In the genomic region with DNA sequence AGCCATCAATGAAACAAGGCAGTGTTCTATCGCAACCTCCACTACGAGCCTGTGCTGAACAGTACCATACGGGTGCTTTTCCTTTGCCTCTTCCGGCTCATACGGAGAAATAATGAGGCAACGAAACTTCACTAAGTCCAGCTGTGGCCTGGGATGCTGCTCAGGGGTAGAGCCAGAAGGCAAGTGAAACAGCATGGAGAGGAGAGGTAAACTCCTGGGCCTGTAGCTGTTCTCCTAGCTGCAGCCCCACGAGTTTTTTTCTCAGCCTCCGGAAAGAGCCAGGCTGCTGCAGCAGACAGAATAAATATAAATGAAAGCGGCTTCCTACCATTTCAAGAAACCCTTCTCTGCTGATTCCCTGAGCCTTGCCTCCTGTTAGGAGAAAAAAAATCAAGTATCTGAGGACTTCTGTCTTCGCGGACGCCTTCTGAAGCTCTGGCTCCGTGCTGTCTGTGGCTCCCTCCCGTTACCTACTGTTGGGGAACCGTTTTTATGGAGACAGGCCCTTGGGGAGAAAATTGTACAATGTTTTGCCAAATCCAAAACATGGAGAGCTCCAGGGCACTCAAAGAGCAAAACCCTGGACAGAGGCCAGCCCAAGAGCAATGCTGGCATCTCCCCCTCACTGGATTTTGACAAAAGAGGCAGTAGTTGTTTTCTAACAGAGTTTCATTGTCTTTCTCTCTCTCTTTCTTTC, we compare ENCODE assay signal across 9 mouse cellular contexts.
DNase-seq lines count a peak whose midpoint lies in the region; ATAC-seq and TF ChIP-seq lines count a peak whose summit lies in the region.
"Had no signal": no experiment of that assay in that cellular context is flagged by ENCODE, and none has a peak within 500 bp of the region (broad histone marks: within the 10 kb centered on the region; RNA-seq: fewer than 3 reads in every experiment).

No protein-coding gene starts in this region.

- no peak for ATAC-seq in embryonic facial prominence, embryonic 11.5 days (replicated peaks; ENCODE audit: insufficient number of reproducible peaks, low FRiP score, low TSS enrichment, low read depth)
- ATAC-seq in hindbrain, embryonic 14.5 days (ENCODE audit: low FRiP score) = no peak
- no peak for ATAC-seq in granulocyte monocyte progenitor cell, adult 5-6 weeks (replicated peaks; ENCODE audit: poor library complexity, severe bottlenecking)
- no peak for ATAC-seq in megakaryocyte progenitor cell, adult 5-6 weeks (replicated peaks; ENCODE audit: poor library complexity)

- H3K9me3 ChIP-seq in embryonic facial prominence, embryonic 11.5 days (replicated peaks; ENCODE audit: control insufficient read depth, low read length) = no peaks in the 10 kb centered on the region
- no peaks in the 10 kb centered on the region for H3K9me3 ChIP-seq in hindbrain, embryonic 14.5 days (ENCODE audit: control insufficient read depth, low read length)

- peak; percentile 23 for DNase-seq in kidney, adult 2 months
- DNase-seq in kidney, adult 18-20 months = no peak
- peak; percentile 14 for DNase-seq in embryonic facial prominence, embryonic 11.5 days (ENCODE audit: low spot score)
- peak; percentile 50 for DNase-seq in hindbrain, embryonic 14.5 days (ENCODE audit: low spot score)
- peak; percentile 23 to 31 for DNase-seq in left cerebral cortex, postnatal 14 days (ENCODE audit: low spot score in 2 of 2)
- DNase-seq in right cerebral cortex, postnatal 14 days = peak; percentile 11

- TF ChIP-seq CTCF in kidney, adult 2 months (conservative IDR thresholded peaks at IDR 0.05; ENCODE audit: insufficient read depth, insufficient read length, low read depth, low read length) = no peak

- H3K27me3 ChIP-seq in kidney, adult 2 months (replicated peaks; ENCODE audit: control insufficient read depth, insufficient read depth, low read length) = no peaks in the 10 kb centered on the region
- H3K27me3 ChIP-seq in embryonic facial prominence, embryonic 11.5 days (ENCODE audit: control insufficient read depth, insufficient read depth, low read length) = no peaks in the 10 kb centered on the region
- no peaks in the 10 kb centered on the region for H3K27me3 ChIP-seq in hindbrain, embryonic 14.5 days (ENCODE audit: control insufficient read depth, insufficient read depth, low read length)

- TF ChIP-seq POLR2A in kidney, adult 2 months (IDR thresholded peaks at IDR 0.05; ENCODE audit: low read depth, low read length) = no peak

- H3K4me1 ChIP-seq in kidney, adult 2 months (ENCODE audit: control insufficient read depth, insufficient read depth, low read length) = 0 out of 2 replicates have a peak, but pooled peaks cover 3% of the 10 kb centered on the region
- no peaks in the 10 kb centered on the region for H3K4me1 ChIP-seq in embryonic facial prominence, embryonic 11.5 days (ENCODE audit: control insufficient read depth, insufficient read depth, low read length)
- 0 out of 2 replicates have a peak, but pooled peaks cover 3% of the 10 kb centered on the region for H3K4me1 ChIP-seq in hindbrain, embryonic 14.5 days (replicated peaks; ENCODE audit: control insufficient read depth, insufficient read depth, low read length)

- 50% methylated on average over 15 of the region's 15 CpGs for WGBS in kidney, adult 2 months
- 63% methylated on average over 15 of the region's 15 CpGs for WGBS in embryonic facial prominence, embryonic 11.5 days
- WGBS in hindbrain, embryonic 14.5 days = 68% methylated on average over 15 of the region's 15 CpGs

- no peak overlapping the region for H3K9ac ChIP-seq in embryonic facial prominence, embryonic 11.5 days (replicated peaks; ENCODE audit: low read length)
- H3K9ac ChIP-seq in hindbrain, embryonic 14.5 days = no peak overlapping the region

- H3K27ac ChIP-seq in kidney, adult 2 months (ENCODE audit: insufficient read depth, low read depth, low read length) = peak overlapping the region; percentile 77
- no peak overlapping the region for H3K27ac ChIP-seq in embryonic facial prominence, embryonic 11.5 days (replicated peaks; ENCODE audit: low read depth, low read length)
- peak overlapping the region; percentile 72 for H3K27ac ChIP-seq in hindbrain, embryonic 14.5 days

- H3K4me2 ChIP-seq in embryonic facial prominence, embryonic 11.5 days (ENCODE audit: low read depth, low read length) = no peak overlapping the region
- no peak overlapping the region for H3K4me2 ChIP-seq in hindbrain, embryonic 14.5 days (replicated peaks)

- no peak overlapping the region for H3K4me3 ChIP-seq in kidney, adult 2 months (ENCODE audit: insufficient read depth, low read depth, low read length)
- no peak overlapping the region for H3K4me3 ChIP-seq in embryonic facial prominence, embryonic 11.5 days (ENCODE audit: low read depth, low read length)
- no peak overlapping the region for H3K4me3 ChIP-seq in hindbrain, embryonic 14.5 days (replicated peaks; ENCODE audit: low read length)
- H3K4me3 ChIP-seq: myocyte had no signal

- no peaks in the 10 kb centered on the region for H3K36me3 ChIP-seq in kidney, adult 2 months (ENCODE audit: control insufficient read depth, insufficient read depth, low read length)
- H3K36me3 ChIP-seq in embryonic facial prominence, embryonic 11.5 days (replicated peaks; ENCODE audit: control insufficient read depth, insufficient read depth, low read depth, low read length) = no peaks in the 10 kb centered on the region
- H3K36me3 ChIP-seq in hindbrain, embryonic 14.5 days (replicated peaks; ENCODE audit: control insufficient read depth, insufficient read depth) = no peaks in the 10 kb centered on the region

- intact Hi-C loops in left cerebral cortex, postnatal 14 days (cut with DNase I) = no loop called here
